Mouse (Mus musculus): Measurements from ENCODE around the gene Dut.

DNA sequence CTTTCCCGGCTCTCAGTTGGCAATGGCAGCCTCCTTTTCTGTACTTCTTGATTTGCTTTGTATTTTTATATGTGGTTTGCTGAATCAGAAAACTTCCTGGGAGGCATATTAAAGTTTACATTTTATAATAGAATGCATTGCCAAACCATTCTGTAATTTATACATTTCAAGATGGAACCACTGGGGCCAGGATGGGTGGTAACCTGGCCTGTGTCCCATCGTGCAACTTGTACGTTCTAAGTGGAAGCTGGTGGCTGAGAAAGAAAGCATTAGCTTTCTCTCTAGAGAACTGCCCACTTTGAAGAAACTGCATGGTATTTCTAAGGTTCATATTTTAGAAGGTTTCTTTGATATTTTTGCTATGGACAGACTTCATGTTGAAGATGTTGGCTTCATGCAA lies 48.5 kb downstream of the Dut start:
- no peak for TF ChIP-seq TAL1 (IDR thresholded peaks at IDR 0.05; ENCODE audit: low read length)
- TF ChIP-seq GATA1 (IDR thresholded peaks at IDR 0.05; ENCODE audit: low read length), result no peak
